Mouse (Mus musculus): ENCODE results near the gene Tesc.

Gene Tesc

GRCm38 (mm10) chr5:118017527-118017926 lies 10.0 kb upstream of the Tesc start:
- DNase-seq, result no peak

GRCm38 (mm10) chr5:118019905-118020304 lies 7.6 kb upstream of the Tesc start:
- DNase-seq, result no peak

GRCm38 (mm10) chr5:118023053-118023452 lies 4.5 kb upstream of the Tesc start:
- DNase-seq, result no peak

GRCm38 (mm10) chr5:118025880-118026279 lies 1.7 kb upstream of the Tesc start:
- no peak for DNase-seq

GRCm38 (mm10) chr5:118026343-118026742 lies 1.2 kb upstream of the Tesc start:
- DNase-seq, result no peak

GRCm38 (mm10) chr5:118027101-118027697 lies 344 bp upstream of the Tesc start:
- peak in 1 of 2 experiments; percentile 22 for DNase-seq

- DNase-seq, result peak in 1 of 2 experiments; percentile 18
These were observed 870 bp downstream of the Tesc start for GRCm38 (mm10) chr5:118028191-118029034.

- no peak for DNase-seq
These were observed 1.5 kb downstream of the Tesc start for GRCm38 (mm10) chr5:118029035-118029408.

GRCm38 (mm10) chr5:118029420-118029819 lies 1.9 kb downstream of the Tesc start:
- DNase-seq, result no peak

GRCm38 (mm10) chr5:118030022-118030675 lies 2.6 kb downstream of the Tesc start:
- DNase-seq, result no peak

GRCm38 (mm10) chr5:118031059-118031458 lies 3.5 kb downstream of the Tesc start:
- DNase-seq, result no peak

GRCm38 (mm10) chr5:118031508-118031907 lies 4.0 kb downstream of the Tesc start:
- no peak for DNase-seq

- no peak for DNase-seq
These were observed 5.8 kb downstream of the Tesc start for GRCm38 (mm10) chr5:118033328-118033727.

- DNase-seq, result no peak
These were observed 6.2 kb downstream of the Tesc start for GRCm38 (mm10) chr5:118033740-118034139.

GRCm38 (mm10) chr5:118034632-118035031 lies 7.1 kb downstream of the Tesc start:
- DNase-seq, result no peak

- no peak for DNase-seq
These were observed 8.2 kb downstream of the Tesc start for GRCm38 (mm10) chr5:118035786-118036185.

- no peak for DNase-seq
These were observed 9.6 kb downstream of the Tesc start for GRCm38 (mm10) chr5:118036888-118037797.

GRCm38 (mm10) chr5:118037798-118038484 lies 10.4 kb downstream of the Tesc start:
- DNase-seq, result peak in 1 of 2 experiments; percentile 60

GRCm38 (mm10) chr5:118039241-118039668 lies 11.7 kb downstream of the Tesc start:
- no peak for DNase-seq

- DNase-seq, result no peak
These were observed 15.1 kb downstream of the Tesc start for GRCm38 (mm10) chr5:118042599-118042998.

- no peak for DNase-seq
These were observed 16.2 kb downstream of the Tesc start for GRCm38 (mm10) chr5:118043761-118044160.

- DNase-seq, result no peak
These were observed 17.4 kb downstream of the Tesc start for GRCm38 (mm10) chr5:118044907-118045306.

Data from kidney, postnatal 4 days (tissue).